Mouse (Mus musculus) kidney, postnatal 14 days (tissue): ENCODE results near the gene Phf6.
"Not testable (repeated sequence)": the region's sequence is repeated elsewhere in the genome, so short reads cannot be mapped to it uniquely, and the experiment has no call there.

Experiments
- DNase-seq: peaks from one replicate; pipeline ENCODE4 v3.0.0; 2022; ENCODE audit warnings: mixed read lengths

Gene Phf6

GRCm38 (mm10) chrX:52981378-52981777 lies 69.3 kb downstream of the Phf6 start:
- DNase-seq: no peak

- peak; percentile 92 for DNase-seq
Measured at GRCm38 (mm10) chrX:52987905-52988783, 76.1 kb downstream of the Phf6 start, which contains the start of gene Hprt. Gene Hprt, plus strand, starts transcription at chrX:52988137.

GRCm38 (mm10) chrX:52994726-52995125 lies 82.7 kb downstream of the Phf6 start:
- not testable (repeated sequence) for DNase-seq

DNA sequence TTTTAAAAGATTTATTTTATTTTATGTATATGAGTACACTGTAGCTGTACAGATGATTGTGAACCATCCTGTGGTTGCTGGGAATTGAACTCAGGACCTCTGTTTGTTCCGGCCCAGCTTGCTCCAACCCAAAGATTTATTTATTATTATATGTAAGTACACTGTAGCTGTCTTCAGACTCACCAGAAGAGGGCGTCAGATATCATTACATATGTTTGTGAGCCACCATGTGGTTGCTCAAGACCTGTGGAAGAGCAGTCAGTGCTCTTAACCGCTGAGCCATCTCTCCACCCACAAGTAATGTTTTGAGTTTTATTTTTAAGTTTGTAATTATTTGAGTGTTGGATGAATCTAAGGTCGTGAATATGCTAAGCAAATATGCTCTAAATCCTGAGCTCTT lies 92.8 kb downstream of the Phf6 start:
- DNase-seq: not testable (repeated sequence)

GRCm38 (mm10) chrX:53006062-53006461 lies 94.0 kb downstream of the Phf6 start:
- DNase-seq: peak; percentile 22
